Mouse (Mus musculus) embryonic facial prominence, embryonic 13.5 days (tissue): Measurements from ENCODE around the gene Hnrnpa2b1. TPM values are rescaled to one million over a fixed set of nuclear protein-coding genes. Genes with fewer than 3 reads are reported as not detected.

Experiments used
- ATAC-seq: fragments of 200-750 bp; cut with Nextera tagmentation; 2 replicates; pipeline ENCODE4 v1.8.0; 2017; ENCODE audit warnings: low read depth; ENCODE audit not compliant: insufficient number of reproducible peaks, insufficient read depth, low FRiP score, low TSS enrichment
- H3K27ac ChIP-seq: fragments of 300-500 bp; sonication (generic); 2 replicates; pipeline ENCODE4 v1.5.1; 2015; ENCODE audit warnings: moderate library complexity, mild to moderate bottlenecking, inconsistent platforms
- H3K27me3 ChIP-seq: fragments of 300-500 bp; sonication (generic); 2 replicates; pipeline ENCODE4 v1.6.1; 2015; ENCODE audit warnings: mild to moderate bottlenecking, inconsistent platforms
- H3K36me3 ChIP-seq: fragments of 300-500 bp; sonication (generic); 2 replicates; pipeline ENCODE4 v1.6.1; 2015; ENCODE audit warnings: mild to moderate bottlenecking, inconsistent platforms
- H3K4me1 ChIP-seq: fragments of 300-500 bp; sonication (generic); 2 replicates; pipeline ENCODE4 v1.6.1; 2015; ENCODE audit warnings: inconsistent platforms
- H3K4me2 ChIP-seq: fragments of 300-500 bp; sonication (generic); 2 replicates; pipeline ENCODE4 v1.6.1; 2015; ENCODE audit warnings: moderate library complexity, mild to moderate bottlenecking, inconsistent platforms
- H3K4me3 ChIP-seq: fragments of 300-500 bp; sonication (generic); 2 replicates; pipeline ENCODE4 v1.5.1; 2015; ENCODE audit warnings: mild to moderate bottlenecking, inconsistent platforms
- H3K9ac ChIP-seq: fragments of 300-500 bp; sonication (generic); 2 replicates; pipeline ENCODE4 v1.6.1; 2015; ENCODE audit warnings: mild to moderate bottlenecking, inconsistent platforms
- H3K9me3 ChIP-seq: fragments of 300-500 bp; sonication (generic); 2 replicates; pipeline ENCODE4 v1.6.1; 2016; ENCODE audit warnings: inconsistent platforms
- WGBS: fragments of 180-500 bp; shearing (Covaris S2); methylation state at CpG from one replicate; pipeline ENCODE4 v1.1.7; 2015; ENCODE audit warnings: mixed read lengths; 5-methylcytosine and 5-hydroxymethylcytosine counted together
- polyA plus RNA-seq: library from polyadenylated mRNA; unstranded; fragments of >200 nt; fragmentation: Nextera tagmentation; extraction: Ambion mirVana; gene quantifications from 2 replicates; pipeline ENCODE4 v1.2.1, GENCODE M21; 2015

Gene Hnrnpa2b1
- polyA plus RNA-seq, 1 experiment from 2014 or later: 2,111 TPM

DNA sequence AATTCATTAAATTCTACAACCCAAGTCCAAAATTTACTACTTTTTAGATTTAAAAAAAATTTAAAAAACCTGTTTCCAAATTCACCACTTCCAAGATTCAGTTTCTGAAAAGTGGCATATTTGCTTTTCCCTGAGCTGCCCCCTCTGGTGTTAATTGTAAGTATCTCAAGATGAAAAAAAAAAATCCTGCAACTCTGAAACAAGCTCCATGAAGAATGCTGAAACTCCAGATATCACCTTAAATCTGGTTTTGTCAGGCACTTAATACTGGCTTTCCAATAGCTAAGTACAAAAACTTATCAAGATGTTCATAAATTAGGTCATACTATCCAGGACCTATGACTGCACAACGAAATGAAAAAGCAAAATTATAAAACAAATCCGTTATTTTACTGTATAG, 2.0 kb downstream of the Hnrnpa2b1 start:
- peak overlapping the region; percentile 71 for H3K9ac ChIP-seq
- peak overlapping the region; percentile 64 for H3K4me2 ChIP-seq
- no peaks in the 10 kb centered on the region for H3K9me3 ChIP-seq
- H3K4me1 ChIP-seq: peaks cover 29% of the 10 kb centered on the region
- H3K36me3 ChIP-seq: peaks cover 42% of the 10 kb centered on the region
- ATAC-seq: no peak
- 0% methylated on average over 2 of the region's 2 CpGs for WGBS
- H3K27me3 ChIP-seq: no peaks in the 10 kb centered on the region
- H3K27ac ChIP-seq: no peak overlapping the region
- H3K4me3 ChIP-seq: peak overlapping the region; percentile 98

DNA sequence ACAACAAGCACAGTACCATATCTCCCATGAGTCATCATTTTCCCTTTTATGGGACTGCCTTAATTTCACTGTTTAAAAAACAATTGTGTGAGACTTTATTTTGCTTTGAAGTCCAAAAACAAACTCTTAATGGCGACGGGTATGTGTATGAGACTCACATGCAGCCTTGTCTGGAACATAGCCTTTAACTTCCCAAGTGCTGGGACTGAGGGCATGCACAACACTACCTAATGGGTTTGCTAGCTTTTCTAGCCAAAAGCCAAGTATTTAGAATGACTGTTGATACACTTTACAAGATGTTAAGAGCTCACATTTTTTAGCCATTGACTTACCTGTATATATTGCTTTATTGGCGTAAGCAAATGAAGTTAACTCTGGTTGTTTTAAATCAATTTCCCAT, 9.3 kb downstream of the Hnrnpa2b1 start:
- H3K4me1 ChIP-seq: peaks cover 5% of the 10 kb centered on the region; the same call in 1 of the 2 replicates
- no peak overlapping the region for H3K27ac ChIP-seq
- H3K9ac ChIP-seq: no peak overlapping the region
- peaks cover 63% of the 10 kb centered on the region for H3K36me3 ChIP-seq
- WGBS: 82% methylated on average over 3 of the region's 3 CpGs
- no peaks in the 10 kb centered on the region for H3K27me3 ChIP-seq
- H3K4me2 ChIP-seq: no peak overlapping the region
- ATAC-seq: no peak
- no peak overlapping the region for H3K4me3 ChIP-seq
- no peaks in the 10 kb centered on the region for H3K9me3 ChIP-seq

DNA sequence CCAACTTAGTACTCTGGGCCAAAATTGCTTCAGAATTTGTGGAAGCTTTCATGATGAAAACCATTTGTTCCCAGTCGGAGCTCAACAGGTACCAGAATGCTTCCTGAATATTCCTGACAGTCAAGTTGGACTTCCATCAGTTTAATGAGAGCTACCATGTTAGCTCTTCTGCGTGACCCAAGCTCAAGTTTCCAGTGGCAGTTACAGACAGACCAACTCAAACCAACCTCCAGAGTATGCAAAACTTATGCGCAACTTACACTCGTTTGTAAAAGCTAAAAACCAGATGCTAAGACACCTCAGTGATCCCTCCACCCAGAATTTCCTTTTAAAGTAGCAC, 9.7 kb downstream of the Hnrnpa2b1 start:
- no peak overlapping the region for H3K4me3 ChIP-seq
- H3K4me1 ChIP-seq: 0 out of 2 replicates have a peak, but pooled peaks cover 5% of the 10 kb centered on the region
- H3K9ac ChIP-seq: no peak overlapping the region
- WGBS: 75% methylated on average over 4 of the region's 4 CpGs
- H3K9me3 ChIP-seq: no peaks in the 10 kb centered on the region
- ATAC-seq: no peak
- no peaks in the 10 kb centered on the region for H3K27me3 ChIP-seq
- no peak overlapping the region for H3K4me2 ChIP-seq
- H3K36me3 ChIP-seq: peaks cover 59% of the 10 kb centered on the region
- no peak overlapping the region for H3K27ac ChIP-seq

DNA sequence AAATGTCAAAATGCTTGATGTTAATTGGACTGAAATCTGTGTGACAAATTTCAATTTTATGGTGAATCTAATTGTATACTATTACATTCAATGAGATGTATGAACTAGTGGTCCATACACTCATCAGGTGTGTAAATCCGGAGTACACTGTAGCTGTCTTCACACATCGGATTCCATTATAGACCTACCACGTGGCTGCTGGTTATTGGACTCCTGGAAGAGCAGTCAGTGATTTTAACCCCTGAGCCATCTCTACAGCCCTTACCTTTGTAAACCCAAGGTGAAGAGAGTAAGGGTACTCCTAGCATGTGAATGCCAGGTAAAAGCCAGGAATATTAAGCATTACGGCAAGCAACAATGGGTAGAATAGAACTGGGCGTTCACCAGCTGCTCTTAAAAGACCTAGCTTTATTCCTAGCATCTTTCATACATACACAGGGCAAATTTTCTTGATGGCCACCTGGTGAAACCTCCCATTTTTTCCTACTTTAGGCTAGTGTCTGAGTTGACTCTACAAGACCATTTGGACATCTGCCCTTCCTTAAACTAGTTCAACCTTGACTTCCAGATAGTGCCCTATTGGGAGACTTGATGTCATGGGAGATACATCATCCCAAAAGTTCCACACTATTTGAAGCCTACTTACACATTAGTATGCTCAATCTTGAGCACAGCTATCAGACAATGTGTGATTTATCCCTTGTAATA, 10.2 kb downstream of the Hnrnpa2b1 start:
- no peak overlapping the region for H3K4me2 ChIP-seq
- no peaks in the 10 kb centered on the region for H3K27me3 ChIP-seq
- H3K9me3 ChIP-seq: no peaks in the 10 kb centered on the region
- peak; percentile 48; the same call in 1 of the 2 replicates for ATAC-seq
- peaks cover 56% of the 10 kb centered on the region for H3K36me3 ChIP-seq
- H3K9ac ChIP-seq: no peak overlapping the region
- no peak overlapping the region for H3K27ac ChIP-seq
- 36% methylated on average over 5 of the region's 5 CpGs for WGBS
- H3K4me1 ChIP-seq: 0 out of 2 replicates have a peak, but pooled peaks cover 5% of the 10 kb centered on the region
- no peak overlapping the region for H3K4me3 ChIP-seq

DNA sequence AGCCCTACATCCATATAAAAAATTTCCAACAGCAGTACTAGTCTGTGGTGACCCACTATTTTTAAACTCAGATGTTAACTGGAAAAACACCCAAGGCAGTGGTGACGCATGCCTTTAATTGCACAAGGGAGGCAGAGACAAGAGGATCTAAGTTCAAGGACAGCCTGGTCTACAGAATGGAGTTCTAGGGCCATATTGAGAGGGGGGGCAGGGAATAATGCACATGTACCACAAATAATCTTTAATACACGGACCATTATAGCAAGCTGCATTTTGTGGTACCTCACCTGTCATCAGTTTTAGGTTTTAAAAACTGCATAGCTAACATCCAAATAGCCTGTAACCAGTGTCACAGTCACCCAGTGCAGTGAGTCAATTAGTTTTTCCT, 10.8 kb downstream of the Hnrnpa2b1 start:
- H3K27ac ChIP-seq: no peak overlapping the region
- 34% methylated on average over 2 of the region's 2 CpGs for WGBS
- peak; percentile 34; the same call in 1 of the 2 replicates for ATAC-seq
- H3K4me2 ChIP-seq: no peak overlapping the region
- no peak overlapping the region for H3K4me3 ChIP-seq
- no peaks in the 10 kb centered on the region for H3K9me3 ChIP-seq
- H3K36me3 ChIP-seq: peaks cover 52% of the 10 kb centered on the region
- H3K9ac ChIP-seq: no peak overlapping the region
- H3K4me1 ChIP-seq: 0 out of 2 replicates have a peak, but pooled peaks cover 4% of the 10 kb centered on the region
- H3K27me3 ChIP-seq: no peaks in the 10 kb centered on the region

DNA sequence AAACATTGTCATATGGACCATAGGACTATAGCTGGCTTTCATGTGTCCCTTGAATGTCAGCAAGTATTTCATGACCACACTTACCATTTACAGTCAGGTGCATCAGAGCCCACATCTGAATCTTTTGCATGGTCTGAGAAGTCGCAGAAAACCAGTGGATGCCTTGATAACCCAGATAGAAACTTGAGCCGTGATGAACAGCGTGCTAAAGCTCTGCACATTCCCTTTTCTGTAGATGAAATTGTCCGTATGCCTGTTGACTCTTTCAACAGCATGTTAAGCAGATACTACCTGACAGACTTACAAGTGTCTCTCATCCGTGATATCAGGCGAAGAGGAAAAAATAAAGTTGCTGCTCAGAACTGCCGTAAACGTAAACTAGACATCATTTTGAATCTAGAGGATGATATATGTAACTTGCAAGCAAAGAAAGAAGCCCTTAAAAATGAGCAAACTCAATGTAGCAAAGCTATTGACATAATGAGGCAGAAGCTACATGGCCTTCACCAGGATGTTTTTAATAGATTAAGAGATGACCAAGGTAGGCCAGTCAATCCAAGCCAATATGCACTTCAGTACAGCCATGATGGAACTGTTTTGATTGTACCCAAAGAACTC, 11.8 kb downstream of the Hnrnpa2b1 start:
- Histone ChIP-seq H3K4me2 (no peak overlapping the region), H3K4me1 (0 out of 2 replicates have a peak, but pooled peaks cover 4% of the 10 kb centered on the region), H3K36me3 (peaks cover 42% of the 10 kb centered on the region), H3K27ac (no peak overlapping the region; the same call in 1 of the 2 replicates), H3K4me3 (no peak overlapping the region), H3K9ac (no peak overlapping the region), H3K27me3 (no peaks in the 10 kb centered on the region), H3K9me3 (no peaks in the 10 kb centered on the region)
- ATAC-seq: no peak
- WGBS: 81% methylated on average over 8 of the region's 8 CpGs

DNA sequence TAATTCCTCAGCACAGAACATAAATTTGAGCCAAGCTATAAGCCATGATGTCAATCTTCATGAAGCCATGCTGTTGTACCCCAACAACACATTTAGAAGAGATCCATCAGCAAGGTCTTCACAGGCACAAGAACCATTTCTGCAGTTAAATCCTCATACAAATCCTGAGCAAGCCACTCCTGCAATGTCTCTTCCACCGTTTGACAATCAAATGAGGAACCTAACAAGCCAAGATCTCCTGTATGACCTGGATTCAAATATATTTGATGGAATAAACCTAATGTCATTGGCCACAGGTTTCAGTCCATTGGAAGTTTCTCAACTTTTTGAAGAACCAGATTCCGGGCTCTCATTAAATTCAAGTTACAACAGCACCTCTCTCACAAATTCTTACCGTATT, 12.4 kb downstream of the Hnrnpa2b1 start:
- ATAC-seq: no peak
- no peaks in the 10 kb centered on the region for H3K9me3 ChIP-seq
- peaks cover 39% of the 10 kb centered on the region for H3K36me3 ChIP-seq
- no peaks in the 10 kb centered on the region for H3K27me3 ChIP-seq
- 81% methylated on average over 3 of the region's 3 CpGs for WGBS
- H3K27ac ChIP-seq: no peak overlapping the region
- H3K4me3 ChIP-seq: no peak overlapping the region
- H3K4me1 ChIP-seq: 0 out of 2 replicates have a peak, but pooled peaks cover 4% of the 10 kb centered on the region
- no peak overlapping the region for H3K4me2 ChIP-seq
- no peak overlapping the region for H3K9ac ChIP-seq

DNA sequence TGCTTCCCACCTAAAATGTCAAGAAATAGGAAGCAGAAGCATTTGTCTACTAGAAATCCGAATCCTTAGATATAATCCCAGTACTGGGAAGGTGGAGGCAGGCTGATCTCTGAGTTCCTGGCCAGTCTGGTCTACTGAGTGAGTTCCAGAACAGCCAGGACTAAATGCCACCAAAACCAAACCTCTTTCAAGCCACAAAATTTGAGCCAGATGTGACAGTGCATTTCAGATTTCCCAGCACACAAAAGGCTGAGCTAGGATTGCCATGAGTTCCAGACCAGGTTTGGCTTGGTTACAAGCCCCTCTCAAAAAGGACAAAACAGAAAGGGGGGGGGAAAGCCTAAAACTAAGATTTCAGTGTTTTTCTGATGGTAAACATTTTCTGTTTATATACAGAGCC, 13.5 kb downstream of the Hnrnpa2b1 start:
- no peak overlapping the region for H3K4me2 ChIP-seq
- 0 out of 2 replicates have a peak, but pooled peaks cover 4% of the 10 kb centered on the region for H3K4me1 ChIP-seq
- WGBS: 51% methylated on average over 1 of the region's 1 CpGs
- H3K9me3 ChIP-seq: no peaks in the 10 kb centered on the region
- no peaks in the 10 kb centered on the region for H3K27me3 ChIP-seq
- H3K36me3 ChIP-seq: peaks cover 30% of the 10 kb centered on the region
- 0 out of 2 replicates have a peak overlapping the region, but pooled peaks have one; percentile 33 for H3K27ac ChIP-seq
- no peak overlapping the region for H3K9ac ChIP-seq
- H3K4me3 ChIP-seq: no peak overlapping the region
- ATAC-seq: no peak

DNA sequence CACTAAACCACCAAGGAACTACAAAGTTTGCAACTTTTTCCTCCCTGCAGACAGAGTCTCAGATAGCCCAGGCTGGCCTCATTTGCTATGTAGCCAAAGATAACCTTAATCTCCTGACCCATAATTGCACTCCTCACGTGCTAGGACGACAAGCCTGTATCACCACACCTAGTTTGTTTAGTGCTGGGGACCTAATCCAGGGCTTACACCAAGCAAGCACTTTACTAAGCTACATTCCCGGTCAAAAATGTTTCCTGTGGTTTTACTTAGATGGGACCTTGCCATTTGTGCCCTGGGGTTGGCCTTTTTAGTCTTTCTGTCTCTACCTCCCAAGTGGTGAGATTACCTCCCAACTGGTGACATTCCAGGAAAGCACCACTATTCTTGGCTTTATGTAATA, 14.7 kb downstream of the Hnrnpa2b1 start:
- no peak overlapping the region for H3K27ac ChIP-seq
- H3K4me1 ChIP-seq: 0 out of 2 replicates have a peak, but pooled peaks cover 4% of the 10 kb centered on the region

DNA sequence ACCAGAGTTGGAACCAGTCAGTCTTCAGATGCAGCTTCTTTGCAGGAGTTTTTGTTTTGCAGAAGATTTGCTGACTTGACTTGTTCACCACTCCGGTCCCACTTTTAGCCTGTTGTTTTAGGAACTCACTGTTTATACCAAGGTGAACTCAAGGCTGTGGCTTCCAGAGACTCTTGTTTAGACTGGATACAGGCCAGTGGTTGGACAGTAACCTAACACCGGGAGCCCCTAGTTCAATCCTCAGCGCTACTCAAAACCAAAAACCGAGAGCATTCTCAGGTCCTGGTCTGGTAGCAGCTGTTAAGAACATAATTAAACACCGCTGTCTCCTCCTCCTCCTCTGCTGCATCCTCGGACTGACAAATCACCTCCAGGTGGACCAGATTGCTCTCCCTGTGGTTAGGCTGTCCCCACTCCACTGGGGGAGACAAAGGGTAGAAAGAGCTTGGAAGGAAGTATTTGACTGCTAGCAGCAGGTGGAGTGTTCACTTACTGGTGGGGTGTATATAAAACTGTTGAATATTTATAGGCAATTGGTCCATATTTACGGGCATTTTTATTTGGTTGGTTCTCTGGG, 16.7 kb downstream of the Hnrnpa2b1 start:
- Histone ChIP-seq H3K4me2 (no peak overlapping the region), H3K4me1 (0 out of 2 replicates have a peak, but pooled peaks cover 4% of the 10 kb centered on the region), H3K27ac (no peak overlapping the region; the same call in 1 of the 2 replicates), H3K27me3 (no peaks in the 10 kb centered on the region), H3K9ac (no peak overlapping the region), H3K9me3 (no peaks in the 10 kb centered on the region), H3K4me3 (no peak overlapping the region), H3K36me3 (peaks cover 6% of the 10 kb centered on the region; the same call in 1 of the 2 replicates)
- 53% methylated on average over 7 of the region's 7 CpGs for WGBS
- ATAC-seq: 0 out of 2 replicates have a peak, but pooled peaks have one; percentile 40

More for the DNA sequence above, 14.7 kb downstream of the Hnrnpa2b1 start:
- no peak for ATAC-seq
- no peak overlapping the region for H3K4me2 ChIP-seq
- H3K4me3 ChIP-seq: no peak overlapping the region
- H3K9me3 ChIP-seq: no peaks in the 10 kb centered on the region
- H3K9ac ChIP-seq: no peak overlapping the region
- 50% methylated on average over 3 of the region's 3 CpGs for WGBS
- no peaks in the 10 kb centered on the region for H3K27me3 ChIP-seq
- H3K36me3 ChIP-seq: peaks cover 21% of the 10 kb centered on the region

DNA sequence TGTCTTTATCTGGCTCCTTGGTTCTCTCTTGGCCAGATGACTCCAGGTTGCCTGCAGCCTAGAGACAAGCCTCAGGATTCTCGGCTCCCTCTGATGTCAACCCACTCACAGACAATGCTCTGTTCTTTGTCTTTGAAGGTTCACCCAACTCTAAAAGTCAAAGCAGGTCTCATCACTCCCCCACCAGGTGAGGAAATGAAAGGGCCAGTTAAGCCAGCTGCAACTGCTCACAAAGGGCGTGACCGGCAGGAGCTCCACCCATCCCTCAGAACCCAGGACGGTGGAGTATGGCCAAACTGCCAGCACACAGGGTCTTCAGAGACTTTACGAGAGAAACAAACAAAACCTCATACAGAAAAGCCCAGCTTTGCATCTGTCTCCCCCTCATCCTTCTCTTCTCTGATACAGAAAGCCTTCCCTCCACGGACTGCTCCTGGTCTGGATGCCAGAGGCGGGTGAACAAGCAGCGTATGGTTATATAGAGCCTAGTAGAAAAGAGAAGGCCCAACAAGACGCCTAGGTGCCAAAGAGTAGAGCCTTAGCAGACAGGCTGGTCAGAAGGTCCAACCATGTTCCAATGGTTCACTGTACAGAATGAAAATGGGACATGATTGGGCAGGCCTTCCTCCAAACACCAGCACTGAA, 27.4 kb downstream of the Hnrnpa2b1 start:
- Histone ChIP-seq H3K9me3 (no peaks in the 10 kb centered on the region), H3K27ac (no peak overlapping the region), H3K4me1 (peaks cover 10% of the 10 kb centered on the region; the same call in 1 of the 2 replicates), H3K27me3 (0 out of 2 replicates have a peak, but pooled peaks cover 6% of the 10 kb centered on the region), H3K4me2 (no peak overlapping the region), H3K9ac (no peak overlapping the region), H3K4me3 (no peak overlapping the region), H3K36me3 (no peaks in the 10 kb centered on the region)
- no peak for ATAC-seq
- WGBS: 56% methylated on average over 9 of the region's 9 CpGs
